Mouse (Mus musculus) midbrain, embryonic 16.5 days (tissue): ENCODE data around the gene Klrb1b. TPM values are rescaled to one million over a fixed set of nuclear protein-coding genes. Genes with fewer than 3 reads are reported as not detected.
A peak's percentile ranks its signal among the peaks of the same experiment; 100 is the strongest.
"Not testable (repeated sequence)": the region's sequence is repeated elsewhere in the genome, so short reads cannot be mapped to it uniquely, and the experiment has no call there.

Experiments
- ATAC-seq: fragments of 200-750 bp; cut with Nextera tagmentation; 2 replicates; pipeline ENCODE4 v1.8.0; 2017; ENCODE audit warnings: moderate TSS enrichment
- H3K27ac ChIP-seq: fragments of 300-500 bp; sonication (generic); 2 replicates; pipeline ENCODE4 v1.5.1; 2014; ENCODE audit warnings: mild to moderate bottlenecking, low read length, mixed read lengths
- H3K27me3 ChIP-seq: fragments of 300-500 bp; sonication (generic); 2 replicates; pipeline ENCODE4 v1.6.1; 2014; ENCODE audit warnings: low read depth, low read length, mixed read lengths; ENCODE audit not compliant: control insufficient read depth, insufficient read depth
- H3K36me3 ChIP-seq: fragments of 300-500 bp; sonication (generic); 2 replicates; pipeline ENCODE4 v1.6.1; 2014; ENCODE audit warnings: mild to moderate bottlenecking, low read length, moderate library complexity, mixed read lengths; ENCODE audit not compliant: control insufficient read depth, insufficient read depth
- H3K4me1 ChIP-seq: fragments of 300-500 bp; sonication (generic); 2 replicates; pipeline ENCODE4 v1.6.1; 2014; ENCODE audit warnings: mild to moderate bottlenecking, low read length, mixed read lengths; ENCODE audit not compliant: control insufficient read depth, insufficient read depth
- H3K4me2 ChIP-seq: fragments of 300-500 bp; sonication (generic); 2 replicates; pipeline ENCODE4 v1.6.1; 2014; ENCODE audit warnings: mild to moderate bottlenecking, low read length, mixed read lengths
- H3K4me3 ChIP-seq: fragments of 300-500 bp; sonication (generic); 2 replicates; pipeline ENCODE4 v1.5.1; 2014; ENCODE audit warnings: low read depth, mild to moderate bottlenecking, low read length, moderate library complexity, mixed read lengths
- H3K9ac ChIP-seq: fragments of 300-500 bp; sonication (generic); 2 replicates; pipeline ENCODE4 v1.6.1; 2014; ENCODE audit warnings: low read depth, low read length, mixed read lengths
- H3K9me3 ChIP-seq: fragments of 300-500 bp; sonication (generic); replicated peaks from 2 replicates; pipeline ENCODE4 v1.6.1; 2014; ENCODE audit warnings: mild to moderate bottlenecking, low read length, mixed read lengths; ENCODE audit not compliant: control insufficient read depth, poor library complexity, severe bottlenecking
- WGBS: fragments of 180-500 bp; shearing (Covaris S2); extraction: QIAGEN DNeasy Blood & Tissue Kit; methylation state at CpG from one replicate; pipeline ENCODE4 v1.1.7; 2014; 5-methylcytosine and 5-hydroxymethylcytosine counted together
- polyA plus RNA-seq: library from polyadenylated mRNA; unstranded; fragments of >200 nt; fragmentation: Nextera tagmentation; extraction: Ambion mirVana; gene quantifications from 2 replicates; pipeline ENCODE4 v1.2.1, GENCODE M21; 2015

Klrb1b gene
- polyA plus RNA-seq, 1 experiment from 2014 or later: not detected

DNA sequence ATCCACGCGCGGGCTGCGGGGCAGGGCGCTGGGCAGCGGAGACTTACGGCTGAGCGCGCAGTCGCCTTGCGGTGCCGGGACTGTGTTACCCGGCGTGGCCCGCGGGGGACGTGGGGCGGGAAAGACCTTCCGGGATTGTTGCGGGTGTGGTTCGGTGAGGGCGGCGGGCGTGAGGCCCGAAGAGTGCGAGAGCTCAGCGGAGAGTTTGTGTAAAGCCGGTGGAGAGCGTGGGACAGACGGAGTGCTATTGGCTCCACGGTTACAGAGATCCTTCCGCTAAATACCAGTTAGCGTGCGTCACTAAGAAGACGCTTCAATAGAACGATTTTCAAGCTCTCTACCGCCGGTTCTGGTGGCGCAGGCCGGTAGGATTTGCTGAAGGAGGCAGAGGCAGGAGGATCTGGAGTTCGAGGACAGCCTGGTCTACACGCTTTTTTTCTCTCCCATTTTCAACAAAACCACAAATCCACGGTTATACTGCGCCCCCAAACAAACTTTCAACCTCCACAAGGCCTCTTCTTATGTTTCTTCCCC is 16.9 kb upstream of the Klrb1b start:
- Histone ChIP-seq H3K36me3 (no peaks in the 10 kb centered on the region), H3K27ac (peak overlapping the region; percentile 92), H3K9me3 (no peaks in the 10 kb centered on the region), H3K4me2 (peak overlapping the region; percentile 69), H3K4me1 (peaks cover 21% of the 10 kb centered on the region), H3K27me3 (no peaks in the 10 kb centered on the region), H3K9ac (peak overlapping the region; percentile 81), H3K4me3 (peak overlapping the region; percentile 89)
- WGBS: under 1% methylated on average over 44 of the region's 44 CpGs
- peak; percentile 80 for ATAC-seq

DNA sequence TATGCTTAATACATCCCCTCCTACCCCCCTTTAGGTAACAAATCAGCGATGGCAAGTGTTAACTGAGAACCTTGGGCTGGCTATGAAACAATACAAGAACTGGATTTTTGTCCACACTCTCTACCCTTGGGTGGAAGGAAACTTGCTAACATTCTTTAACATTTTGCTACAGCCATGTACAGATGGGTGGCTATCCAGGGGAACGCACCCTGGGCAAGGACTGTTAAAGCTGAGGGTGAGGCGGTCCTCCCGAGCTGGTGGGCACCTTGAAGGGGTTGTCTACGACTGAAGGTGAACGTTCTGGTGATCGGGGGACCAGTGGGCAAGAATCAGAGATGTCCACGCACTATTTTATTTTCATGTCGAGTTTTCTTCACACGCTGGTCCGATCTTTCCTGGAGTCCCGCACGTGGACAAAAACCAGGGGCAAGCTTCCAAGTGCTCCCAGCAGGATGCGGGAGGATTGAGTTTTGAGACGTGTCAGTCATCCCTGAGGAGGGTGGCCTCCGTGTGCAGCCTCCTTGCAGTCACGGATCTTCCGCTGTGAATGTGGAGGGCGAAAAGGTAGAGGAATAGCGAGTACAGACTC is 16.3 kb upstream of the Klrb1b start:
- no peak for ATAC-seq
- under 1% methylated on average over 20 of the region's 20 CpGs for WGBS
- peak overlapping the region; percentile 89 for H3K4me3 ChIP-seq

DNA sequence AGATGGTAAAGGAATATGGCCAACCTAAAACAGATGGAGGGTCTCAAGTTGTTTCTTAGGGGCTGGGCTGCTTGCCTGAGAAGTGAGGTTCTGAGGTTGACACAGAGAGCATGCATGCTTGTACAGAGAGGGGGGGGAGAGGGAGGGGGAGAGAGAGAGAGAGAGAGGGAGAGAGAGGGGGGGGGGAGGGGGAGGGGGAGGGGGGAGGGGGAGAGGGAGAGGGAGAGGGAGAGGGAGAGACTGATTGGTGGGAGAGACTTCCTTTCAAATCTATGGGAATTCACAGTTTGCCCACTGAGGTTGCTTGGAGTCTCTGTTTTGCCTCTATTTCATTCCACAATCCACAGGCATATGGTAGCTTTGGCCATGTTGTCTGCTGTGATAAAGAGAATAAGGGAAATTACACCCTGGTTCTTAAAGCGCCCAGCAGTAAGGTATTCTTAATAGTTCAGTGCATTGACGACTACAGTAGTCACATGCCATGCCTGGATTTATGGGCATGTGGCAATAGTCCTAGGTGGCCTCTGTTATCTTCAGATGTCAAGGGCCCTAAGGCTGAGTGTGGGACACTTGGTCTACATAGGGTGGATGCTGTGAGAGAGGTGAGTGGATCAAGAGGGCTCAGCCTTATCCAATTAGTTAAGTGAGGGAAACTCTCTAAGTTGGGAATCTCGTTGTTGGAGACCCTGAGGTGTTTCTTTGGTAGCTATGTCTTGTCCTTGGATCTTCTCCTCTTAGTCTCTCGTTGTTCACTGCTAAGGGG is 15.4 kb upstream of the Klrb1b start:
- Histone ChIP-seq H3K9me3 (no peaks in the 10 kb centered on the region), H3K4me3 (peak overlapping the region; percentile 89), H3K27me3 (no peaks in the 10 kb centered on the region), H3K36me3 (no peaks in the 10 kb centered on the region), H3K4me1 (peaks cover 21% of the 10 kb centered on the region), H3K9ac (peak overlapping the region; percentile 81), H3K27ac (no peak overlapping the region; the same call in 1 of the 2 replicates), H3K4me2 (peak overlapping the region; percentile 59)
- WGBS: 51% methylated on average over 4 of the region's 4 CpGs
- ATAC-seq: no peak

More for the DNA sequence above, 16.3 kb upstream of the Klrb1b start:
- H3K4me2 ChIP-seq: peak overlapping the region; percentile 59
- peak overlapping the region; percentile 92 for H3K27ac ChIP-seq
- H3K9ac ChIP-seq: peak overlapping the region; percentile 81
- H3K4me1 ChIP-seq: peaks cover 21% of the 10 kb centered on the region
- H3K27me3 ChIP-seq: no peaks in the 10 kb centered on the region
- H3K9me3 ChIP-seq: no peaks in the 10 kb centered on the region
- no peaks in the 10 kb centered on the region for H3K36me3 ChIP-seq

DNA sequence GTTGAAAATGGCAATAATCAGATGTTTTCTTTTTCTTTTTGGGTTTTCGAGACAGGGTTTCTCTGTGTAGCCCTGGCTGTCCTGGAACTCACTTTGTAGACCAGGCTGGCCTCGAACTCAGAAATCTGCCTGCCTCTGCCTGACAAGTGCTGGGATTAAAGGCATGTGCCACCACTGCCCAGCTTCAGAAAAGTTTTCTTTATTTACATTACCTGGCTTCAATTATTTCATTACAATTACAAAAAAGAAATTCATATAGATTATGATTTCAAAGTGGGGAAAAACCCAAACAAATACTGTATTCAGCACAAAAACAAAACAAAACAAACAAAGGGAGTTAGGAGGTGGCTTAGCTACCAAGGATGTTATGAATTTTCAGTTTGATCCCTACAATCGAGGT is 14.5 kb upstream of the Klrb1b start:
- not testable (repeated sequence) for H3K27ac ChIP-seq, H3K36me3 ChIP-seq, H3K27me3 ChIP-seq, ATAC-seq, H3K9me3 ChIP-seq, H3K9ac ChIP-seq, H3K4me3 ChIP-seq, H3K4me2 ChIP-seq
- peaks cover 21% of the 10 kb centered on the region for H3K4me1 ChIP-seq
- WGBS: 86% methylated on average over 3 of the region's 3 CpGs

DNA sequence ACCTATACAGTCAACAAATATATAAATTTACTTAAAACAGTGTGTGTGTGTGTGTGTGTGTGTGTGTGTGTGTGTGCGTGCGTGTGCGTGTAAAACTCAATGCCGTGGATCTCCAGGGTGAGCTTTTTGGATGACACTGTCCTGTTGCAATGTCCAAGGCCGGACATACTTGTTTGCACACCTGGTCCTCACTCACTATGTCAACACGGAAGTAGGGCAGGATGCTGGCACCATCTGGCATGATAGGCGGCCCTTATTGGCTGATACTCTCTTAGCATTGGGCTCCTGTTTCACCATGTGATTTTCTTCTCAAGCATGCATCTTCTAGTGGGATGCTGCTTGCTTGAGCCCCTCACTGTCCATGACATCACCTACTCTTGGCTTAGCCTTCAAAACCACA is 13.8 kb upstream of the Klrb1b start:
- Histone ChIP-seq H3K27ac (peak overlapping the region; percentile 51), H3K36me3 (no peaks in the 10 kb centered on the region), H3K4me1 (peaks cover 21% of the 10 kb centered on the region), H3K27me3 (no peaks in the 10 kb centered on the region), H3K9me3 (no peaks in the 10 kb centered on the region), H3K4me2 (peak overlapping the region; percentile 50), H3K4me3 (peak overlapping the region; percentile 57), H3K9ac (peak overlapping the region; percentile 6; the same call in 1 of the 2 replicates)
- ATAC-seq: no peak
- 77% methylated on average over 7 of the region's 7 CpGs for WGBS

DNA sequence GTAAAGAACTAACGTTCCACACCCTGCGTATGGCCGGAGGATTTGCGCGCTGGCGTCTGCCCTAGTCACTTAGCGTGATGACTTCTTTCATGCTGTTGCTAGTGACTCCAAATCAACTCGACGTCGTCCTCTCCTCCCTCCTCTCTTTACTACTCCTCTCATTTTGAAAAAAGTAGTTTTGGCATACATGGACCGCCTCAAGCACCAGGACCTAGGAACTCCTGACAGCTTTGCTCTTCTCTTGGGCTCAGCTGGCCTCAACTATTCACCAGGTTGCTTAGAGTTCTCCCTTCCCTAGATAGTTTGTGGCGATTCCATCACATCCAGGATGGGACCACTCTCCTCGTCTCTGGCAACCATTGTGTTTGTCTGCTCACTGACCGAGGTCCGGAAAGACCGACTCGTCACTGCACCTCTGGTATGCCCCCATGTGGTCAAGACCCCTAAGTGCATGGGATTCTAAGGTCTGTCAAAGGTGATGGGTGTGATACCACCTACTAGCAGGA is 13.2 kb upstream of the Klrb1b start:
- WGBS: under 1% methylated on average over 17 of the region's 17 CpGs
- Histone ChIP-seq H3K4me2 (peak overlapping the region; percentile 50), H3K27ac (peak overlapping the region; percentile 51), H3K27me3 (no peaks in the 10 kb centered on the region), H3K9me3 (no peaks in the 10 kb centered on the region), H3K36me3 (no peaks in the 10 kb centered on the region), H3K4me3 (peak overlapping the region; percentile 57), H3K4me1 (peaks cover 16% of the 10 kb centered on the region), H3K9ac (peak overlapping the region; percentile 6)
- peak; percentile 4 for ATAC-seq

DNA sequence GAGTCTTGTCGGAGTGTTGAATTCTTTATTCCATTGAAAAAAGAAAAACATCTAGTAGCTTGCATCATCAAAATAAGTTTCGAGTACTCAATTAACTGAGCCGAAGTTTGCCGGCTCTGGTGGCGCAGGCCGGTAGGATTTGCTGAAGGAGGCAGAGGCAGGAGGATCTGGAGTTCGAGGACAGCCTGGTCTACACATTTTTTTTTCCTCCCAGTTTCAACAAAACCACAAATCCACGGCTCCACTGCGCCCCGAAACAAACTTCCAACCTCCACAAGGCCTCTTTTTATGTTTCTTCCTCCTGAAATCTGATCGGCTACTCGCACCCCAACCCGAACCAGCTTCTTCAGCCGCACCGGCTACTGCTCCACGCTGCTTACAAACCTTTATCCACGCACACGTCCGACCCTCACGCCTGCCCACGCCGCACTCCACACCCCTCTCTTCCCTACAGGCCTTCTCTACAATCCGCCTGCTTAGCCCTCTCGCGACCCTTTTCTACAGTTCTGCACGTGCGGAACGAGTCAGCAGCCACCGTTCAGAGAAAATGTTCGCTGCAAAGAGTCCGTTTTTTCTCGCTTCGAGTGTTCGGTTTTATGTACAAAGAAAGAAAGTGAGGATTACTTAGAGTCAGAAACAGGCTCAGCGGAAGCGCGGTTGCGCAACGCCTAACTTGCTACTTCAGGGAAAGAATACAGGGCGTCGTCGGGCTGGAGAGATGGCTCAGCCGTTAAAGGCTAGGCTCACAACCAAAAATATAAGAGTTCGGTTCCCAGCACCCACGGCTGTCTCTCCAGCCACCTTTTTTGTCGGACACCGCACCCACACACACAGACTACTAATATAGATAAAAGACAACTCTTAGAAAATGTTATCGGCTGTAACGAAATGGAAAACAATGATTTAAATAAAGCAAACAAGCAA is 12.5 kb upstream of the Klrb1b start:
- H3K9me3 ChIP-seq: no peaks in the 10 kb centered on the region
- ATAC-seq: peak; percentile 71
- peak overlapping the region; percentile 70 for H3K9ac ChIP-seq
- H3K4me1 ChIP-seq: peaks cover 12% of the 10 kb centered on the region
- H3K27me3 ChIP-seq: no peaks in the 10 kb centered on the region
- H3K27ac ChIP-seq: peak overlapping the region; percentile 94
- H3K36me3 ChIP-seq: no peaks in the 10 kb centered on the region
- peak overlapping the region; percentile 57 for H3K4me3 ChIP-seq
- 0% methylated on average over 49 of the region's 49 CpGs for WGBS
- peak overlapping the region; percentile 61 for H3K4me2 ChIP-seq

DNA sequence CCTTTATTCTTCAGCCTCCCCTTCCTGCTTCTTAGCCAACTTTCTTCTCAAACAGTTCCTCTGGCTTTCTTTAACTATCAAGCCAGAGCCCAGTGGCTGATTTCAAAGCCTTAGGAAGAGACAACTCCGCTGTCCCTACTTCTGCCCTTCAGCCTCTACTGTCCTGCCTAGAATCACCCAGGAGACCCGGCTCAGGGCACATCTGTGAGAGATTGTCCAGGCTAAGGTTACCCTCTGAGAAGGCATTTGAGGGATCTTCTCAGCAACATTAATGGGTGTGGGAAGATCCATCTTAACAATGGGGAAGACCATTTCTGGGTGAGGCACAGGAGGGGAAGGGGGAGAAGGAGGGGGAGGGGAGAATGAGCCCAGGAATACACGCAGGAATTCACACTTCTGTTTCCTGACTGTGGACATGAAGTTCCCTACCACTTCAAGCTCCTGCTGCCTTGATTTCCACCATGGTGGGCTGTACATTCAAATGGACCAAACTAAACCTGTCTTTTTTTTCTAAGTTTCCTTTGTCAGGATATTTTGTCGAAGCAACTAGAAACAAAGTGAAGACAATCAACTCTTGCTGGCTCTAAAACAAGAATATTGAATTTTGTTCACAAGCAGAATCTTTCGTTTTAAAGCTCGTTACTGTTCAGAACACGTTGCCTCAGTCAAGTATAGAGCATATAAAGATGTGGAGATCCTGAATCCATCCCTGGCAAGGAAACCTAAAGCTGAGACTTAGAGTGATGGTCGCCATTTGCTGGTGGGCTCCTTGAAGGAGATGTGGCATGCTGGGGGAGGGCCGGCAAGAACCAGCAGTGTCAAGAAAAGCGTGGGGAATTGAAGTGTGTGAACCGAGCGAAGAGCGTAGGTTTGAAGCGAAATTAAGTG is 11.6 kb upstream of the Klrb1b start:
- ATAC-seq: peak; percentile 33
- no peaks in the 10 kb centered on the region for H3K9me3 ChIP-seq
- H3K4me1 ChIP-seq: peaks cover 12% of the 10 kb centered on the region
- peak overlapping the region; percentile 57 for H3K4me3 ChIP-seq
- peak overlapping the region; percentile 70 for H3K9ac ChIP-seq
- no peaks in the 10 kb centered on the region for H3K36me3 ChIP-seq
- peak overlapping the region; percentile 61 for H3K4me2 ChIP-seq
- H3K27me3 ChIP-seq: no peaks in the 10 kb centered on the region
- 2% methylated on average over 14 of the region's 14 CpGs for WGBS
- H3K27ac ChIP-seq: peak overlapping the region; percentile 94
